In the genomic region with DNA sequence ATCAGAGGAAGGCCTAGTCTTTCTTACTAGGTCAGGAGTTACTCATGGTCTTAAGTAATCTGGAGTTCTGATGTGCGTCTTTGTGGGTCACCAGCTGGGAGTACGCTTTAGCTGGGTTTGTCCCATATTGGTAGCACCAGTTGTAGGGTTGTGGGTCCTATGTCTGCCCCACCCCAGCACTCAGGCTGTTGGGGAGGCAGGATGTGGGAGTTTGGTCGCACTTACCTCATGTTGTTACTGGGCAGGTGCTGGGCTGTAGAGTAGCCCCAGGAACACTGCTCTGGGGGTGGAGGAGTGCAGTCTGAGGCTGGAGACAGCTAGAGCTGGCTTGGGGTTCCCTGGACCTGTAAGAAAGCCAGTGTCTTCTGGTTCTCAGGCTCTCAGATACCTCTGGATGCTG, we compare ENCODE assay signal across 24 mouse cellular contexts.
A peak's percentile ranks its signal among the peaks of the same experiment; 100 is the strongest.
DNase-seq lines count a peak whose midpoint lies in the region; ATAC-seq and TF ChIP-seq lines count a peak whose summit lies in the region.
"Had no signal": no experiment of that assay in that cellular context is flagged by ENCODE, and none has a peak within 500 bp of the region (broad histone marks: within the 10 kb centered on the region; RNA-seq: fewer than 3 reads in every experiment).

No protein-coding gene starts in this region.

- no peaks in the 10 kb centered on the region for H3K9me3 ChIP-seq in midbrain, embryonic 16.5 days (replicated peaks; ENCODE audit: control insufficient read depth, low read length, poor library complexity, severe bottlenecking)
- H3K9me3 ChIP-seq: heart, embryonic 15.5 days had no signal

- ATAC-seq in midbrain, embryonic 16.5 days, result no peak
- ATAC-seq: forebrain, embryonic 14.5 days; inflammation-experienced regulatory T-cells, adult 6 months; Patski had no signal

- intact Hi-C loops in gastrocnemius, adult 2 months (cut with DNase I), result no loop called here

- H3K4me1 ChIP-seq in midbrain, embryonic 16.5 days (ENCODE audit: control insufficient read depth, insufficient read depth, low read length), result no peaks in the 10 kb centered on the region
- H3K4me1 ChIP-seq: heart, embryonic 15.5 days had no signal

- WGBS in midbrain, embryonic 16.5 days, result 84% methylated on average over 3 of the region's 3 CpGs

- H3K9ac ChIP-seq in midbrain, embryonic 16.5 days (ENCODE audit: low read depth, low read length), result no peak overlapping the region
- H3K9ac ChIP-seq: heart, embryonic 15.5 days; hindbrain, embryonic 14.5 days had no signal

- H3K4me2 ChIP-seq in midbrain, embryonic 16.5 days (ENCODE audit: low read length), result no peak overlapping the region
- H3K4me2 ChIP-seq: heart, embryonic 11.5 days; heart, embryonic 15.5 days; hindbrain, embryonic 14.5 days had no signal

- H3K36me3 ChIP-seq in midbrain, embryonic 16.5 days (ENCODE audit: control insufficient read depth, insufficient read depth, low read length), result peaks cover 3% of the 10 kb centered on the region; the same call in 1 of the 2 replicates
- H3K36me3 ChIP-seq: heart, embryonic 15.5 days had no signal

- H3K4me3 ChIP-seq in gastrocnemius, adult 2 months, result no peak overlapping the region
- H3K4me3 ChIP-seq in midbrain, embryonic 16.5 days (ENCODE audit: low read depth, low read length), result no peak overlapping the region
- H3K4me3 ChIP-seq: heart, adult 2 months; heart, embryonic 15.5 days; hindbrain, embryonic 10.5 days had no signal

- TF ChIP-seq CTCF in gastrocnemius, adult 2 months (IDR thresholded peaks at IDR 0.05), result no peak

- DNase-seq in CD8-positive naive resting alpha-beta T cell, adult 2 months (ENCODE audit: low read depth in 2 of 2, low spot score in 2 of 2), result peak; percentile 32 to 35
- peak; percentile 9 for DNase-seq in induced T-regulatory cell, adult 2 months (ENCODE audit: low read depth)
- DNase-seq in naive thymus-derived CD4-positive, alpha-beta T cell, adult 2 months (ENCODE audit: low read depth), result peak; percentile 35
- DNase-seq in cerebellum, postnatal 10 days, result no peak
- no peak for DNase-seq in gastrocnemius, adult 2 months
- no peak for DNase-seq in c-Kit-positive CD71-positive TER-119-positive erythroid progenitor cells, embryonic 14.5 days (ENCODE audit: low spot score)
- DNase-seq: adrenal gland, adult 8-10 months; adrenal gland, postnatal 36 days; cerebellum, adult 11 months; cerebellum, adult 8-10 months; cerebellum, postnatal 25 days; gastrocnemius, postnatal 10 days; heart, adult 2 months; heart, postnatal 14 days; kidney, adult 11 months had no signal

- H3K27ac ChIP-seq in gastrocnemius, adult 2 months, result no peak overlapping the region
- H3K27ac ChIP-seq in midbrain, embryonic 16.5 days (ENCODE audit: low read length), result no peak overlapping the region
- H3K27ac ChIP-seq: heart, adult 2 months; heart, embryonic 15.5 days; hindbrain, embryonic 10.5 days; hindbrain, embryonic 14.5 days had no signal

- no peaks in the 10 kb centered on the region for H3K27me3 ChIP-seq in midbrain, embryonic 16.5 days (ENCODE audit: control insufficient read depth, insufficient read depth, low read depth, low read length)
- H3K27me3 ChIP-seq: CH12.LX; heart, embryonic 15.5 days; Patski had no signal

Comparison
In these comparisons a context has a peak if more than half of its experiments do, and no peak if none do; other contexts are left out.
1. DNase-seq: peak in CD8-positive naive resting alpha-beta T cell, adult 2 months (2 of 2), induced T-regulatory cell, adult 2 months (single experiment) and naive thymus-derived CD4-positive, alpha-beta T cell, adult 2 months (single experiment); none in cerebellum, postnatal 10 days (0 of 2), gastrocnemius, adult 2 months (single experiment) and c-Kit-positive CD71-positive TER-119-positive erythroid progenitor cells, embryonic 14.5 days (single experiment).